ENCODE assay signal across 33 mouse cellular contexts in the genomic region with DNA sequence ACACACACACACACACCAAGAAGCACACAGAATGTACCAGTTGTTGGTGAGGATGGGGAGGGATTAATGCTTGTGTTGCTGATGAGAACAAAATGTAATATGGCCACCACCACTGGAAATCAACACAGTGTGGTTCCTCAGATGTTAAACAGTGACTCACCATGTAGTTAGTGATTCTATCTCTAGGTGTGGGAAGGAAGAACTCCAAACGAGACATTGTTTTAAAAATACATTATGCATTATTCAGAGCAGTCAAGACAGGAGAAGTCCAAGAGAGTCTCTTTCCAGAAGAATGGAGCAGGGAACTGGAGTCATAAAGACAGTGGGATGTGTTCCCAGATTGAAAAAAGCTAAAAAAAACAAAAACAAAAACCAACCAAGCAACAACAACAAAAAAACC. TPM values are rescaled to one million over a fixed set of nuclear protein-coding genes. Genes with fewer than 3 reads are reported as not detected.
DNase-seq lines count a peak whose midpoint lies in the region; ATAC-seq and TF ChIP-seq lines count a peak whose summit lies in the region.
"Had no signal": no experiment of that assay in that cellular context is flagged by ENCODE, and none has a peak within 500 bp of the region (broad histone marks: within the 10 kb centered on the region; RNA-seq: fewer than 3 reads in every experiment).

No protein-coding gene starts in this region.

- TF ChIP-seq EP300 in lung, postnatal 0 days (IDR thresholded peaks at IDR 0.05), result no peak

- no peaks in the 10 kb centered on the region for H3K36me3 ChIP-seq in lung, embryonic 14.5 days (ENCODE audit: insufficient read depth)
- no peaks in the 10 kb centered on the region for H3K36me3 ChIP-seq in lung, postnatal 0 days (ENCODE audit: insufficient read depth, low read length)
- H3K36me3 ChIP-seq: embryonic facial prominence, embryonic 12.5 days; embryonic facial prominence, embryonic 15.5 days; G1E; hindbrain, embryonic 10.5 days; hindbrain, embryonic 13.5 days had no signal

- 38% methylated on average over 1 of the region's 1 CpGs for WGBS in lung, embryonic 14.5 days
- WGBS in lung, postnatal 0 days, result 48% methylated on average over 1 of the region's 1 CpGs

- H3K27ac ChIP-seq in lung, embryonic 14.5 days (ENCODE audit: low read depth), result peak overlapping the region; percentile 63; the same call in 1 of the 2 replicates
- peak overlapping the region; percentile 54; the same call in 1 of the 2 replicates for H3K27ac ChIP-seq in lung, postnatal 0 days (ENCODE audit: low read length)
- H3K27ac ChIP-seq: embryonic facial prominence, embryonic 12.5 days; embryonic facial prominence, embryonic 15.5 days; hindbrain, embryonic 10.5 days; hindbrain, embryonic 13.5 days had no signal

- intact Hi-C loops in heart, postnatal 25 days (cut with DNase I), result no loop called here

- no peaks in the 10 kb centered on the region for H3K4me1 ChIP-seq in lung, embryonic 14.5 days (ENCODE audit: insufficient read depth)
- no peaks in the 10 kb centered on the region; the same call in 1 of the 2 replicates for H3K4me1 ChIP-seq in lung, postnatal 0 days (ENCODE audit: insufficient read depth, low read depth, low read length)
- H3K4me1 ChIP-seq: embryonic facial prominence, embryonic 12.5 days; embryonic facial prominence, embryonic 15.5 days; hindbrain, embryonic 13.5 days had no signal

- H3K9ac ChIP-seq in lung, embryonic 14.5 days, result no peak overlapping the region
- no peak overlapping the region for H3K9ac ChIP-seq in lung, postnatal 0 days (replicated peaks; ENCODE audit: low read depth)
- H3K9ac ChIP-seq: embryonic facial prominence, embryonic 12.5 days; embryonic facial prominence, embryonic 15.5 days; forebrain, postnatal 0 days; hindbrain, embryonic 13.5 days had no signal

- no peak overlapping the region for H3K4me2 ChIP-seq in lung, embryonic 14.5 days
- H3K4me2 ChIP-seq in lung, postnatal 0 days (replicated peaks; ENCODE audit: low read depth, low read length), result no peak overlapping the region
- H3K4me2 ChIP-seq: embryonic facial prominence, embryonic 12.5 days; embryonic facial prominence, embryonic 15.5 days; heart, embryonic 11.5 days; hindbrain, embryonic 13.5 days had no signal

- H3K27me3 ChIP-seq in lung, embryonic 14.5 days (ENCODE audit: insufficient read depth, low read length), result no peaks in the 10 kb centered on the region
- H3K27me3 ChIP-seq in lung, postnatal 0 days (replicated peaks; ENCODE audit: insufficient read depth, low read length), result no peaks in the 10 kb centered on the region
- H3K27me3 ChIP-seq: CH12.LX; embryonic facial prominence, embryonic 12.5 days; embryonic facial prominence, embryonic 15.5 days; hindbrain, embryonic 13.5 days; Patski had no signal

- no peak for ATAC-seq in lung, embryonic 14.5 days (ENCODE audit: insufficient read depth)
- no peak for ATAC-seq in lung, postnatal 0 days
- ATAC-seq: forebrain, embryonic 14.5 days; hindbrain, embryonic 16.5 days; Patski had no signal

- no peaks in the 10 kb centered on the region for H3K9me3 ChIP-seq in lung, embryonic 14.5 days (ENCODE audit: low read depth, low read length)
- H3K9me3 ChIP-seq in lung, postnatal 0 days (ENCODE audit: low read length), result no peaks in the 10 kb centered on the region
- H3K9me3 ChIP-seq: embryonic facial prominence, embryonic 12.5 days; embryonic facial prominence, embryonic 15.5 days; hindbrain, embryonic 10.5 days had no signal

- DNase-seq in heart, adult 11 months, result peak; percentile 5
- no peak for DNase-seq in heart, postnatal 25 days (ENCODE audit: low spot score)
- DNase-seq in lung, embryonic 14.5 days, result no peak
- DNase-seq in lung, adult 18-20 months, result no peak
- no peak for DNase-seq in lung, postnatal 0 days (ENCODE audit: low spot score)
- no peak for DNase-seq in lung, postnatal 14 days
- DNase-seq: B cell, adult 2 months; cerebellum, adult 11 months; cerebellum, adult 2 months; cerebellum, adult 9-11 months; cerebellum, postnatal 25 days; gastrocnemius, postnatal 10 days; gastrocnemius, postnatal 36 days; heart, postnatal 36 days had no signal

- no peak overlapping the region for H3K4me3 ChIP-seq in lung, embryonic 14.5 days (ENCODE audit: low read depth, low read length)
- no peak overlapping the region for H3K4me3 ChIP-seq in lung, postnatal 0 days (ENCODE audit: low read depth, low read length)
- H3K4me3 ChIP-seq: embryonic facial prominence, embryonic 12.5 days; embryonic facial prominence, embryonic 15.5 days; hindbrain, embryonic 10.5 days; hindbrain, embryonic 13.5 days had no signal

- no peak for TF ChIP-seq CTCF in lung, embryonic 14.5 days (IDR thresholded peaks at IDR 0.05; ENCODE audit: low read depth)
- TF ChIP-seq CTCF in lung, postnatal 0 days (IDR thresholded peaks at IDR 0.05), result no peak

RNA-seq across cellular contexts. Expression of a gene that starts 30.9 kb away (rescaled TPM):
- under 1 TPM in 1 of 2 experiments, not detected in 1; 0.08 TPM for total RNA-seq in heart, postnatal 25 days (2021)
- polyA plus RNA-seq in lung, embryonic 14.5 days (2014; fragmentation: Nextera tagmentation; extraction: Ambion mirVana), result 0.16 and 0.22 TPM in 2 replicates
- polyA plus RNA-seq in lung, postnatal 0 days (2015; fragmentation: Nextera tagmentation; extraction: Ambion mirVana), result 0.08 and 0.10 TPM in 2 replicates
- total RNA-seq: adrenal gland, adult 18-20 months; adrenal gland, postnatal 36 days; CH12.LX; common myeloid progenitor, adult 5-6 weeks; forebrain, postnatal 0 days; G1E; gastrocnemius, postnatal 10 days; granulocyte monocyte progenitor cell, adult 5-6 weeks; heart, adult 8-10 months; heart, postnatal 36 days had no signal
- polyA plus RNA-seq: cerebellum, adult 2 months; embryonic facial prominence, embryonic 12.5 days; embryonic facial prominence, embryonic 15.5 days; forebrain, embryonic 11.5 days; forebrain, embryonic 14.5 days; forebrain, postnatal 0 days; G1E; heart, embryonic 11.5 days; heart, embryonic 14.5 days; heart, postnatal 0 days; hindbrain, embryonic 10.5 days; hindbrain, embryonic 13.5 days; hindbrain, embryonic 16.5 days; Patski had no signal

RNA-seq across cellular contexts. Expression of a gene that starts 44.0 kb away (rescaled TPM):
- total RNA-seq in heart, postnatal 25 days (2021), result 100 to 1,000 TPM; 206 to 221 TPM
- 67.4 and 71.5 TPM in 2 replicates for polyA plus RNA-seq in lung, embryonic 14.5 days (2014; fragmentation: Nextera tagmentation; extraction: Ambion mirVana)
- 70.8 and 72.8 TPM in 2 replicates for polyA plus RNA-seq in lung, postnatal 0 days (2015; fragmentation: Nextera tagmentation; extraction: Ambion mirVana)
